Mouse (Mus musculus): ENCODE results near the gene Pcsk2.

Pcsk2 gene

DNA sequence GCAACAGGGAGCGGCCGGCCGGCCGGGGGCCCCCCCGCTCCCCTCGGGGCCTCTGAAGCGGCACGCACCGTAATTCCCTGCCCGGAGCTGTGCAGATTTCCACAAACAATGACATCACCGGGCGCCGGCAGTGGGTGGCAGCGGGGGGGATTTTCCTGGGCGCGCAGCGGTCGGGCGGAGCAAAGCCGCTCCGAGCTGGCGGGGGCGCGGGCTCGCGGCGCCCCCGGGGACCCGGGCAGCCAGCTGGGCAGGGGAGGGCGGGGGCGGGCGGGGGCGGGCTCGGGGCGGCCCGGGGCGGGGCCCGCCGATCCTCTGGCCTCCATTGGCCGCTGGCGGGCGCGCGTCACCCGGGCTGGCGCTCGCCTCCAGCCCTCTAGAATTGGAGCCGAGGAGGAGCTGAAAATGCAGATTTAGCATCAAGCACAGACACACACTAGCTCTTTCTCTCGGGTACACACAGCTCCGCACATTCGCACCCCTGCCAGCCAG, at the start of gene Pcsk2:
TSS of gene Pcsk2 (plus strand) at position 399 of the 489 bp plus-strand sequence.
- in situ Hi-C loops (cut with MboI, MseI) = no loop called here

DNA sequence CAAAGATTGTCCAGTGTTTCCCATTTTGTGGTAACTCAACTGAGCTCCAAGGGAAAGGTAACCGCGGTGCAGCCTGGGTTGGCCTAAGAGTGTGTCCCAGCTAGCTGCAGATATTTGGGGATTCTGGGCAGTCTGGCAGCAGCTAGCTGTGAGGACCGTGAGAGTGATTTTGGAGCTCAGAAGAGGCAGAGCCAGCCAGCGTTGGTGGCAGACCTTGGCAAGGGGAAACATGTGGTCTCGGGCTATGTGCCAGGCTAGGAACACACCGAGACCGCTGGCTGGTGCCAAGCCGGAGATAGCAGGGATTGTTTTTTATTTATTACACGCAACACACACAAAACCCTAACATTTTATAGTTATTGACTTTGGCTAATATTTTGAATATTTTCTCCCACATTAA, 45.1 kb upstream of the Pcsk2 start:
- in situ Hi-C loops (cut with MboI, MseI) = no loop called here

DNA sequence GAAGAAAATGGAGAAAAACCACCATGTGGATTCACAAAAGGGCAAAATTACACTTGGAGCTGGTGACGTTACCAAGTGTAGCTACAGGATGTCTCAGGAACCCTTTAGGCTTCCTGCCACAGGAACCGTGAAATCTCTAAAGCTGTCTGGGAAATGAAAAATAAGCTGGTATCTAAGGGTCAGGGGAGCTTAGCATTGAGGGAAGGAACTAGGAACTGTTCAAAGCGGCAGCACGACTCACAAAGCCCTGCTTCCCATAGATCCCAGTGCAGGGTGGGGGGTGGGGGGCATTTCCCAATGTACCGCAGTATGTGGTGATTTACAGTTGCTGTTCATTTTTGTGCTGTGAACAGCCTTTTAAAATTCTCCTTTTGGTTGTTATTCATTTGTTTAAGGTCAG, 44.2 kb upstream of the Pcsk2 start:
- in situ Hi-C loops (cut with MboI, MseI) = no loop called here

DNA sequence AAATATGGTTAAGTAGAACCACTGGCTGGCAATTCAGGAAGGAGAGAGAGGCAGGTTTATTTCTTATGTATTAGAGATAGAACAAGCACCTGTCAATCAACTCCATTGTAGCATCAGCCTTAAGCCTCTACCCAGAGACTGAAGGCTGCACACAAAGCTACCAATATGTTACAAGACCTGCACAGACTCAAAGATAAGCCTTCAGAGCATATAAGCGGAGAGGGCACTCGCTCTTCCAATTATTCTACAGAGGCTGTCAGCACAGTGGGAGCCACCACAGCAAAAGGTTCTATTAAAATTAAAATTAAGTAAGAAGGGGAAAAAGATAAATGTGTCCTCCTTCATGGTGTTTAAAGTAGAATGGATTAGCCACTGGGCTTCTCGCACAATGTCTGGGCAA, 43.8 kb upstream of the Pcsk2 start:
- in situ Hi-C loops (cut with MboI, MseI) = no loop called here

DNA sequence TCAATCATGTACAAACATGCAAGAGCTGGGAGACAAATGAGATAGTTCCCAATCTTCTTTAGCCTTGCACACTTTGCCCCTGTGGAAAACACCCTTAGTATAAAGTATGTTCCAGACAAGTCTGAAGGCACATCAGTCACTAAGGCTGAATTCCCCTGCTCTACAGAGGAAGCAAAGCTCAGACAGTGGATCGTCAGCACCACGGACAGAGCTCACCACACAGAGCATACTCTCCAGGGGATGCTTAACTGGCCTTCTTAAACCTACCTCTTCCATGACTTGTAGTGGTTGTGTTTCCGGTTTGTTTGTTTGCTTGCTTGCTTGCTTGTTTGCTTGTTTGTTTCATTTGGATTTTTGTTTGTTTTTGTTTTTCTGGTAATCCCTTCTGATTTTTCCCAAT, 9.5 kb upstream of the Pcsk2 start:
- in situ Hi-C loops (cut with MboI, MseI) = no loop called here

DNA sequence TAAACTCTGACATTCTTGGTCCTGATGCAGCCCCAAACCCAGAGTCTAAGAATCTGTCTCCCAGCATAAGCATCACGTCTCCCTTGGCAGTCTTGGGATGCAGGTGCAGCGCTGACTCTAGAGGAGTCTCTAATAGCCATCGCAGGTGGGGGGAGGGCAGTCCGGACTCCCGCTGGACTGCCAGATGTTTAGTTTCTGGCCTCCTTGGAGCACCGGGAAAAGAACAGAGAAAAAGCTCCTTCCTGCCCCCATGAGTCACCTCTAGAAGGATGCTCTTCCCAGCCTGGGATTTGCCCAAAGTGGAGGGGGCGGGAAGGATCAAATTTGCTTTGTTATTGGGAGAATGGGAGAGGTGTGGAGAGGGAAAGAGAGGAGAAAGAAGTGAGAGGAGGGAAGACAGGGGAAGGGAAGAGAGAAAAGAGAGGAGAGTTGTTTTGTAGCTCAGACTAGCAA, 631 bp upstream of the Pcsk2 start:
- in situ Hi-C loops (cut with MboI, MseI) = no loop called here

DNA sequence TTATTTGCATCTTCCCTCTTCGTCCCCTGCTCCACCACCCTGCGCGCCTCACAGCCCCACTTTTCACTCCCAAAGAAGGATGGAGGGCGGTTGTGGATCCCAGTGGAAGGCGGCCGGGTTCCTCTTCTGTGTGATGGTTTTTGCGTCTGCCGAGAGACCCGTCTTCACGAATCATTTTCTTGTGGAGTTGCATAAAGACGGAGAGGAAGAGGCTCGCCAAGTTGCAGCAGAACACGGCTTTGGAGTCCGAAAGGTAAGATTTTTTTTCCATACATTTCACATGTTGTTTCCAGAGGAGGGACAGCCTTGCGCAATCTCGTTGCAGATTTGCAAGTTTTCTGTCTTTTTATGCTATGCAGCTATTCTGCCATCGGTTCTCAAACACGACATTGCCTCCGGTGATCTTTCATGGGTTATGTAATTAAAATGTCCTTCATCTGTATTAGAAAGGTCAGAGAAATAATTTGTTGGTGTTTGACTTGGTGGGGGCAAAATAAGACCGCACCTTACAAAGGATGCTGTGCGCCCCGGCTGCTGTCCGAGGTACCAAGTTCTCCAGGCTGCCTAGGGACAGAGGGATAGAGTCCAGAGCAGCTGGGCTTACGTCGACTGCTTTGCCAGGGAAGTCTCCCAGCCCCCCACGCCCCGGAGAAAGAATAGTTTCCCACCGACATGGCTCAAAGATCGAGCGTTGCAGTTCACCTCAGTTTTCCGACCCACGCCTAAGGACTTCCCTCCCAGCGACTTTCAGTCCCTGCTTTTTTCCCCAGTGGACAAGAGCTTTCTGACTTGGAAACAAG, 656 bp downstream of the Pcsk2 start:
- in situ Hi-C loops (cut with MboI, MseI) = no loop called here

DNA sequence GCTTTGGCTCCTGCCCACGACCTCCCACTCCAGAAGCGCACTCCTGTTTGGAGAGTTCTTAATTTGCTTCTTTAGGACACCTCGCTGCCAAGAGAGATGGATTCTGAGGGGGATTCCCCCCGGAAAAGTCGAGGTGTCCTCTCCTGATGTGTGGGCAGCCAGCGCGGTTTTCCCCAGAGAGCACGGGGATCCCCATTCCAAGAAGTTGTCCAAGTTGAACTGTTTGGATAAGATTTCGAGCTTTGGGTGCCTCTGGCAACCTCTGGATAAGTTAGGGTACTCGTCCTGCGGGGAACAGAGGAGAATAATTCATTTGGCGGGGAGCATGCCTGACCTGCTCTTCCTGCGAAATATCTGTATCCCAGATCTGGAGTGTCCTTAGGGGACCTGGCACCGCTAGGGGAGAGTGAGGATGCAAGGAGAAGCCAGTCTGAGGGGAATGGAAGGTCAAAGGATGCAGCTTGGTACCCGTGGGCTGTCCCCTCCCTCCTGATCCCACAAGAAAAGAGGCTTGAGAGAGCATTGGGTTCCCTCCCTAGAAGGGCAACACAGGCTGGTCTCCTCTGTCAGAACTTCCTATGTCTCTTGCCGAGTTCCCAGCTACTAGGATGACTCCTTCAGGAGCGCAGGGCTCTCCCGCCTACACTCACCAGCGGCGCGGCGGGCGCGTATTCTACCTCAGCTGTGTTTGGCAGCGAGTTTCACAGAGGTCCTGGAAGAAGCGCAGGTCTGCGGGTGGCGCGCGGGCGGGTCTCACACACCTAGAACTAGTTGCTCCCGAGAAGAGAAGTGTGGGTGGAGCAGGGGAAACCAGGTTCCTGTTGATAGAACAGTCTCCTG, 1.5 kb downstream of the Pcsk2 start:
- in situ Hi-C loops (cut with MboI, MseI) = no loop called here

DNA sequence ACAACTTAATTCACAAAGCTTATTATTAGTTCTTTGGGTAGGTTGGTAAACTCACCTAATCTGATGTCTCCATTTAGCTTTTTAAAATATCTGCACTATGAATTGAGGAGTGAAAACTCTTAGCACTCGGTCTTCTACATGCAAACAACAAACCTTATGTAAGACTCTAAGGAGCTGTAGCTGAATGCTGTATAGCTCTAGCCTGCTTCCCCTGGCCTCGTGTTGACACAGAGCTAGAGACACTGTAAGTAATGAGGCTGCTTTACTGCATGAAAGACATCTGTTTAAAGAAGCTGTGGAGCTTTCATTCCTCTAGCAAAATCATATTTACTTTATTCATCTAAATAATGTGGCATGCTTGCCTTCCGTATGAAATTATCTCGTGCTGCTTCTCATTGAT, 14.4 kb downstream of the Pcsk2 start:
- in situ Hi-C loops (cut with MboI, MseI) = no loop called here

DNA sequence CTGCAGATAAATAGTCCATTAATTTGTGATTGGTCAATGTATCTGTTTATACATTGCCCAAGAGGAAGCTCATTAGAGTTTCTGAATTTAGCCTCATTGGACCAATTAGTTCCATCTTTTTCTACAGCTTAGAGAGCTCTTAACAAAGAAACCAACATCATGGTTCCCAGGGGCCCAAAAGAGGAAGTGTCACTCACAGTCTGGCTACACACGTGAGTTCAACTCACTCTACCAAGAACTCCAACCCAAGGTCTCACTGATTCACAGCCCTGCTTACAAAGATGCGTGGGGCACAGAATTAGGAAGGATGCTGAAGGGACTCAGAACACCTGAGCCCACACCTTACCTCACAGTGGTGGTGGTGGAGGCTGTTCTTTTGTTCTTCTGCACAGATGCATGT, 19.1 kb downstream of the Pcsk2 start:
- in situ Hi-C loops (cut with MboI, MseI) = no loop called here

DNA sequence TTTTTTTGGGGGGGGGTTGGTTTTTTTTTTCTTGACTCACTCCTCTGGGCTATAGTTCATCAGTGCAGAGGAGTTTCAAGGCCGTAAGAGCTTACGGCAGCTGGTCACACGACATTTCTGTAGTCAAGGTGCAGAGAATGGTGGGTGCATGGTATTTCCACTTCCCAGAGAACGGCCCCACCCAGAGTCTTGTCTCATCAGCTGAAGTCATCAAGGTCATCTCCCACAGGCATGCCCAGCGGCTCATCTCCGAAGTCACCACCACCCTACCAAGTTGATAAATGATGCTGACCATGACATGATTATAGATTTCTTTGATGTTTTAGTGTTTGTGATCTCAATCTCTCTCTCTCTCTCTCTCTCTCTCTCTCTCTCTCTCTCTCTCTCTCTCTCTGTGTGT, 20.0 kb downstream of the Pcsk2 start:
- in situ Hi-C loops (cut with MboI, MseI) = no loop called here

DNA sequence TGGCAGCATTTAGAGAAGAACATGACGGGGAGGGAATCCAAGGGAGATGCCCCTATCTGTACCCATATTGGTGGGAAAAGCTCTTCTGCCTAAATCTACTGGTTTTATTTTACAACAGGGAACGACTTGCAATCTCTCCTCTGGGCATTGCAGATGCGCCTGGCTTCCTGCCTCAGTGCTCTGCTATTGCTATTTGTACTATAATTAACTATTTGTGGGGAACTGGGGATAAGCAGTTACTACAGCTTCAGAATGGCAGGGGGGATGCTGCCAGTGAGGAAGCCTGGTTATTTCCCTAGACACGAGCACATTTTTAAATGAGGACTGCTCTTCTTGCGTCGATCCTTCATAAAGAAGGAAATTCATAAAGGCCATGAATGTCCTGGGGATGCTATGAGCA, 39.4 kb downstream of the Pcsk2 start:
- in situ Hi-C loops (cut with MboI, MseI) = no loop called here

DNA sequence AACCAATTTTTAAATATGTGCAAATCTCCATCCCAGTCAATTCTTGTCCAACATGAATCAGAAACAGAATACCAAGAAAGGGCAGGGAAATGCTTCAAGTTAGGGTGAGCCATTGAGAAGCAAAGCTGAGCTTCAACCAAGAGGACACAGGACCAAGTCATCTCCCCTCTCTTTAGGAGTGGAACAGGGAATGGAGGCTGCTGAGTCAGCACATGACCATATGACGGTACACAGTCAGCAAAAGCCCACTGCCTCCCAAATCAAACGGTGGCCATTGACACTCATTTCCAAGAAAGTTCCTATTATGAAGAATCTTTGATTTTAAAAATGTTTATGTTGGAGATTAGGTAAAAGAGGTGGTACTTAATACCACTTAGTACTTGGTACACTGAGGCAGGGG, 44.4 kb downstream of the Pcsk2 start:
- in situ Hi-C loops (cut with MboI, MseI) = no loop called here

DNA sequence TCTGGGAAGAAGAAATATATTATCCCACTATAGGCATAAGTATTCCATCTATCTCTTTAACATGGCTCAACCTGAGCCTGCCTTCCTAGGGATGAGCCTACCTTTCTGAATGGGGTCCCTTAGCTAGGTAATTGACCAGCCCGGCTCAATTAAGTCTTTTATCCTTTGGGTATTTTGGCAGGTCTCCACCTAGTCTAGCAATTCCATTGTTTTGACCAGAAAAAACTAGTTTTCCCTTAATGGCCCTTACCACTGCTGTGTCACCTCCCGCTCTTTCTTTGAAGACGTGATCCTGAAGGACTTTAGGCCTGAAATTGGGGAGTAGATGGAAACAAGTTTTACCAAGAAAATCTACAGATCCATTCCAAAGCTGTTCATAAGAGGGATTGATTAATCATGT, 57.1 kb downstream of the Pcsk2 start:
- in situ Hi-C loops (cut with MboI, MseI) = no loop called here

DNA sequence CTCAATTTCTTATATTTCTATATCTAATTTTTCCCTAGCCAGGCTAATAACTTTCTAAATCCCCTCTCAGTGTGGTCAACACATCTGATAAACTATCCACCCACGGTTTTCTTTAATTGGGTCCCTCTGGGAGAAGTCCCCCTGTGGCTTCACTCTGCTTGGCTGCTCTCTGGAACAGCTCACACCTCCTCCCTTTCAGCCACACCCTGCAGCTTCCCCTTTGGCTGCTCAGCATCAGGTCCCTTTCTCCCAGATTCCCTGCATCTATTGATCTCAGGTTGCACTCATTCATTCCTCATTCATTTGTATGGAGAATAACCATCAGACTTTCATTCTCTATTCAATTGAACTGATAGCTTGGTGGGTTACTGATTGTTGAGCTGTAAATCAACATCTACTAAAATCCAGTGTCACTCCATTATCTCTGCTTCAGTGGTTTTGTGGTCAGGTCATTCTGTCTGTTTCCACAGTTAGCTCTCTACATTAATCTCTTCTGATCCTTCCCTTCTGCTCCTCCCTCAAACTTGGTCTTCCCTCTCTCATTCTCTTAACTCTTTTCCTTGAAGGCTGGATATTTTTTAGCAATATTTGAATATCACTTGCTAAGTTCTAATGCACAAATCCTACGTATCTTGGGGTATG, 58.0 kb downstream of the Pcsk2 start:
- in situ Hi-C loops (cut with MboI, MseI) = no loop called here

DNA sequence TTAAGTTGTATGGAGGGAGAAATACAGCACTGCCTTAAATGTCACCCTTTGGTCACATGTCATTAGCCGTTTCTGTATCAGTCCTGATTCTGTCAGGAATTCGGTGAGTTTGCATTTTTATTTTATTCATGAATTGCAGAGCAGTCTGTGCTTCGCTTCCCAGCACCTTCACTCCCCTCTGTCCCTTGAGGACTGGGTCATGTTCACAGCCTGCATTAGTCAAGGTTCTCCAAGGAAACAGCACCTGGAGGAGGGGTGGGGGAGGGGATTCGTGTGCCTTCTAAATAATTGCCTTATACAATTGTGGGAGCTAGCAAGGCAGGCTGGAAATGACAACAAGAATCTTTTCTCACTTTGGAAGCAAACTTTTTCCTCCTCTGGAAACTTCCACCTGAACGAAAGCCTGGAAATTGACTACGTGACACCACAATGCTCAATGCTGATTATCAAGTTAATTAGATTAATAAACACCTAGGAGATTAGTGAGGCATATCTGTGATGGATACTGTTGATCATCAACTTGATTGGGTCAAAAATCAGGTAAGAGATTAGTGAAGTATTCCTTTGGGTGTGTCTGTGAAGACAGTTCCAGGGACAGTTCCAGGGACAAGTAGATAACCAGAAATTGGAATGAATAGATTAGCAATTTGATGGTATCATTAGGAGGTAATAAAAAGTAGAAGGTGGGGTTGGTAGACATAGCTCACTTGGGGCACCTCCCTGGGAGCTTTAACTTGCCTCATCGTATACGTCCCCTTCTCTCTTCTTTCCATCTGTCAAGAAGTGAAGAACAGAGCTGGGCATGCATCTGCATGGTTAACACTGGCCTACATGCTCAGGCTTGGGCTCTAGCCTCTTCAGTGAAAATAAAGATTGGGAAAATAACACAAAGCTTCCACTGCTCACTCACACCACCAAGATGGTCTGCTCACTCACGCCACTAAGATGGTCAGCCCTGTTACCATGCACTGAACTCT, 64.7 kb downstream of the Pcsk2 start:
- in situ Hi-C loops (cut with MboI, MseI) = no loop called here

DNA sequence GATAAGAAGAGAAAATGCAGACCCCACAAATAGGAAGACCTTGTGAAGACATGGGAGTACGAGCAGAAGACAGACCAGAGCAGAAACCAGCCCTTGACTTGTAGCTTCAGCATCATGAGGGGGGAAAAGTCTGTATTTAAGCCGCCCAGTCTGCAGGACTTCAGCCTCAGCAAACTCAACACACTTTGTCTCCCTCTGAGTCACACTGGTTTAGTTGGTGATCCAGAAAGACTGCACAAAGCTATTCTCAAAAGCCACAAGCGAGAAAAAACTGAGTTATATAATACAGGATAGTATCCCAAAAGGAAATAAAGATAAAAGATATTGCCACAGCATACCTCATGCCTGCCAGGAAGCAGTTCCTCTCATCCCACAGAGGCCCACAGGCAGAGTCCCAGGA, 67.5 kb downstream of the Pcsk2 start:
- in situ Hi-C loops (cut with MboI, MseI) = no loop called here

DNA sequence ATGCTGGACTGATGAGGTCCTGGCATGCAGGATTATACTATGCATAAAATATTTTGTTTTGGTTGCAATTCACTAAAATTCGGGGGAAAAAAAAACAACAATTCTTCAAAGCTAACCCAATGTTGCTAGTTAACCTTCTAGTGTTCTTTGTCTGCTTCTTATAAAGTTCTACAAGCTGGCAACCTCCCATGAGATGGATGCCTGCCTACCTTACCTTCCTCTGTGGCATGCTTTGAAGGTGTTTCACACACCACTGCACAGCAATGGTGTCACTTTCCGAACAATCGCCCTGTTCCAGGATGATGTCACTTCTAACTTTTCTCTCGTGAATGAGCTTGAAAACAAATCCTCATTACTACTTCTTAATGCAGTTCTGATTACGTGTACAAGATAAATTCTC, 68.8 kb downstream of the Pcsk2 start:
- in situ Hi-C loops (cut with MboI, MseI) = no loop called here

DNA sequence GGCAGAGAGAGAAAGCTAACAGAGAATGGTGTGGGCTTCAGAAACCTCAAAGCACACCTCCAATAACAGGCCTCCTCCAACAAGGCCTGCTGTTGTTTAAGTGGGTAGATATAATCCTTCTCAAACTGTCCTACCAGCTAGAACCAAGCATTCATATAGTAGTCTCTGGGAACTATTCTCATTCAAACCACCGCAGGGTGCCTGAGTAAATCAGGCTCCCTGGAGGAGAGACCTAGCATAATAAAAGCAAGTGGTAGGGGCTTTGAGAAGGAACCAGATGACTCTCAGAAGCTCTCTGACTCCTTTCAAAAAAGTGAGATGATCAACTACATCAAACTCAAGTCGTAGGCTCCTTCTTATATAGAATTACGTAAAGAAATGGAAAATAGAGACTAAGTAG, 75.0 kb downstream of the Pcsk2 start:
- in situ Hi-C loops (cut with MboI, MseI) = no loop called here

DNA sequence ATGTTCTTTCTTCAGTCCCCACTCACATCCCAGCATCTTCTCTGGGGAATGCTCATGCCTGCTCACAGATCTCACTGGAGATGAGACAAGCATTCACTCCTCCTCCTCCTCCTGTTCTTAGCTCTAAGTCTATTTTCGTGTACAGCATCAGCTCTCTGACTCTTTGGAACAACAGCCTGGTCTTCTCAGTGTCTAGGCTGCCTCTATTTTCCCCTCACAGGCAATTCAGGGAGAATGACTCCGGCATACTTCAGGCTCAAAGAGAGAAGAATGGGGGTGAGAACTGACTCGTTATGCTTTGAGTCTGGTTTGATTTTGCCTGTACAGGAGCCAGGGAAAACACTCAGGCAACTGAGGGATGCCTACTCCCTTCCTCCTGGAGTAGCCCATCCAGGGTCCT, 78.0 kb downstream of the Pcsk2 start:
- in situ Hi-C loops (cut with MboI, MseI) = no loop called here

DNA sequence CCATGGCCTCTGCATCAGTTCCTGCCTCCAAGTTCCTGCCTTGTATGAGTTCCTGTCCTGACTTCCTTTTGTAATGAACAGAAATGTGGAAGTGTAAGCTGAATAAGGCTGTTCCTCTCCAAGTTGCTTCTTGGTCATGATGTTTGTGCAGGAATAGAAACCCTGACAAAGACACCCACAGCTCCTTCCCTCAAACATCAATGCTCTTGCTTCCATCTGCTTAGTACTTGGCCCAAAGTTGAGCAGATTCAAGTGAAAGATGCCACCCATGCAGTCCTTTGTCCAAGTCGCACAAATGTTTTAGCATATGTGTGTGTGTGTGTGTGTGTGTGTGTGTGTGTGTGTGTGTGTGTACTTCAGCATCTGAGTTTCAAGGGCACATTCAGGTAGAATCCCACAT, 97.3 kb downstream of the Pcsk2 start:
- in situ Hi-C loops (cut with MboI, MseI) = loop anchor here (10.0 kb wide), 1 partner anchor 609 kb away; no protein-coding TSS in a partner anchor
